ENCODE assay signal across 9 mouse cellular contexts in genomic region chr2:158584621-158585358, GRCm38 (mm10). TPM values are rescaled to one million over a fixed set of nuclear protein-coding genes. Genes with fewer than 3 reads are reported as not detected.
DNase-seq lines count a peak whose midpoint lies in the region; ATAC-seq and TF ChIP-seq lines count a peak whose summit lies in the region.
"Had no signal": no experiment of that assay in that cellular context is flagged by ENCODE, and none has a peak within 500 bp of the region (broad histone marks: within the 10 kb centered on the region; RNA-seq: fewer than 3 reads in every experiment).

No protein-coding gene starts in this region.

- H3K4me1 ChIP-seq in intestine, embryonic 14.5 days (replicated peaks; ENCODE audit: control insufficient read depth, insufficient read depth, low read length), result no peaks in the 10 kb centered on the region
- no peaks in the 10 kb centered on the region for H3K4me1 ChIP-seq in intestine, embryonic 15.5 days (replicated peaks)
- no peaks in the 10 kb centered on the region for H3K4me1 ChIP-seq in limb, embryonic 14.5 days (ENCODE audit: control insufficient read depth, insufficient read depth, low read length)

- H3K27ac ChIP-seq in intestine, embryonic 14.5 days (ENCODE audit: low read depth), result no peak overlapping the region
- H3K27ac ChIP-seq in intestine, embryonic 15.5 days, result no peak overlapping the region
- H3K27ac ChIP-seq in limb, embryonic 14.5 days (replicated peaks; ENCODE audit: low read depth, low read length), result no peak overlapping the region

- no peak overlapping the region for H3K9ac ChIP-seq in intestine, embryonic 14.5 days (ENCODE audit: low read length)
- no peak overlapping the region for H3K9ac ChIP-seq in intestine, embryonic 15.5 days
- no peak overlapping the region for H3K9ac ChIP-seq in limb, embryonic 14.5 days (ENCODE audit: low read depth, low read length, severe bottlenecking)

- no peak overlapping the region for H3K4me2 ChIP-seq in intestine, embryonic 14.5 days (ENCODE audit: low read length)
- no peak overlapping the region for H3K4me2 ChIP-seq in intestine, embryonic 15.5 days (replicated peaks)
- no peak overlapping the region for H3K4me2 ChIP-seq in limb, embryonic 14.5 days (replicated peaks; ENCODE audit: low read depth, low read length, severe bottlenecking)

- H3K9me3 ChIP-seq in intestine, embryonic 14.5 days (ENCODE audit: control insufficient read depth, low read length), result no peaks in the 10 kb centered on the region
- H3K9me3 ChIP-seq in intestine, embryonic 15.5 days, result no peaks in the 10 kb centered on the region
- no peaks in the 10 kb centered on the region for H3K9me3 ChIP-seq in limb, embryonic 14.5 days (ENCODE audit: control insufficient read depth, low read length)

- ATAC-seq in intestine, embryonic 14.5 days (replicated peaks; ENCODE audit: low FRiP score, low TSS enrichment, low read depth), result no peak
- no peak for ATAC-seq in intestine, embryonic 15.5 days
- no peak for ATAC-seq in limb, embryonic 14.5 days (ENCODE audit: low FRiP score, low read depth)
- ATAC-seq in megakaryocyte, adult 5-6 weeks (ENCODE audit: poor library complexity, severe bottlenecking), result no peak

- TF ChIP-seq POLR2A in limb, embryonic 14.5 days (IDR thresholded peaks at IDR 0.05; ENCODE audit: borderline replicate concordance, extremely low read depth, insufficient read depth, insufficient read length), result no peak

- DNase-seq in intestine, embryonic 14.5 days (ENCODE audit: low spot score), result peak; percentile 87
- peak; percentile 80 for DNase-seq in embryo, embryonic 11 days
- peak; percentile 76 for DNase-seq in limb, embryonic 14.5 days (ENCODE audit: low spot score)
- peak; percentile 56 for DNase-seq in ovary, postnatal 36 days (ENCODE audit: low spot score)
- no peak for DNase-seq in right cerebral cortex, postnatal 10 days (ENCODE audit: low spot score in 2 of 2)
- no peak for DNase-seq in cerebellum, postnatal 36 days

- H3K27me3 ChIP-seq in intestine, embryonic 14.5 days (replicated peaks; ENCODE audit: control insufficient read depth, insufficient read depth, low read length), result peaks cover 3% of the 10 kb centered on the region; the same call in 1 of the 2 replicates
- H3K27me3 ChIP-seq in intestine, embryonic 15.5 days (replicated peaks), result 0 out of 2 replicates have a peak, but pooled peaks cover 3% of the 10 kb centered on the region
- no peaks in the 10 kb centered on the region for H3K27me3 ChIP-seq in limb, embryonic 14.5 days (ENCODE audit: control insufficient read depth, insufficient read depth, low read length)

- 11% methylated on average over 12 of the region's 12 CpGs for WGBS in intestine, embryonic 14.5 days
- WGBS in intestine, embryonic 15.5 days, result 9% methylated on average over 12 of the region's 12 CpGs
- WGBS in limb, embryonic 14.5 days, result 13% methylated on average over 12 of the region's 12 CpGs

- no peaks in the 10 kb centered on the region for H3K36me3 ChIP-seq in intestine, embryonic 14.5 days (ENCODE audit: control insufficient read depth, insufficient read depth, low read length)
- H3K36me3 ChIP-seq in intestine, embryonic 15.5 days, result no peaks in the 10 kb centered on the region
- no peaks in the 10 kb centered on the region for H3K36me3 ChIP-seq in limb, embryonic 14.5 days (ENCODE audit: control insufficient read depth, insufficient read depth, low read length)

- H3K4me3 ChIP-seq in intestine, embryonic 14.5 days (ENCODE audit: low read depth, low read length), result no peak overlapping the region
- no peak overlapping the region for H3K4me3 ChIP-seq in intestine, embryonic 15.5 days (replicated peaks)
- no peak overlapping the region for H3K4me3 ChIP-seq in limb, embryonic 14.5 days (replicated peaks; ENCODE audit: low read length)

RNA-seq across cellular contexts. Expression of gene Slc32a1, which starts 25.8 kb away (rescaled TPM):
- polyA plus RNA-seq in intestine, embryonic 14.5 days (2014; fragmentation: Nextera tagmentation; extraction: Ambion mirVana), result not detected in 2 replicates
- not detected in 2 replicates for polyA plus RNA-seq in intestine, embryonic 15.5 days (2015; fragmentation: Nextera tagmentation; extraction: Ambion mirVana)
- 0.21 and 0.36 TPM in 2 replicates for polyA plus RNA-seq in limb, embryonic 14.5 days (2012; rRNA removed)
- not detected in 2 replicates for polyA plus RNA-seq in limb, embryonic 14.5 days (2014; fragmentation: Nextera tagmentation; extraction: Ambion mirVana)
- total RNA-seq in megakaryocyte, adult 5-6 weeks (2015), result 0.07 TPM in 1 of 2 replicates, not detected in the other
- total RNA-seq in megakaryocyte, adult 5-6 weeks (2017), result 0.12 TPM in 1 of 2 replicates, not detected in the other
- total RNA-seq: hematopoietic stem cell, adult 5-6 weeks had no signal

RNA-seq across cellular contexts. Expression of gene Actr5, which starts 39.9 kb away (rescaled TPM):
- polyA plus RNA-seq in intestine, embryonic 14.5 days (2014; fragmentation: Nextera tagmentation; extraction: Ambion mirVana), result 12.7 and 13.0 TPM in 2 replicates
- 9.3 and 9.4 TPM in 2 replicates for polyA plus RNA-seq in intestine, embryonic 15.5 days (2015; fragmentation: Nextera tagmentation; extraction: Ambion mirVana)
- polyA plus RNA-seq in limb, embryonic 14.5 days (2012; rRNA removed), result 13.5 and 14.5 TPM in 2 replicates
- 12.3 and 13.4 TPM in 2 replicates for polyA plus RNA-seq in limb, embryonic 14.5 days (2014; fragmentation: Nextera tagmentation; extraction: Ambion mirVana)
- 7.1 and 8.0 TPM in 2 replicates for total RNA-seq in megakaryocyte, adult 5-6 weeks (2015)
- 13.0 and 13.1 TPM in 2 replicates for total RNA-seq in megakaryocyte, adult 5-6 weeks (2017)

Comparison
In these comparisons a context has a peak if more than half of its experiments do, and no peak if none do; other contexts are left out.
1. DNase-seq: peak in intestine, embryonic 14.5 days (single experiment), embryo, embryonic 11 days (single experiment), limb, embryonic 14.5 days (single experiment) and ovary, postnatal 36 days (single experiment); none in right cerebral cortex, postnatal 10 days (0 of 2) and cerebellum, postnatal 36 days (0 of 2).